Mouse (Mus musculus): ENCODE data around the gene Adprh.

- TF ChIP-seq EP300 (optimal IDR thresholded peaks at IDR 0.05), result no peak
- no peak for TF ChIP-seq CTCF (IDR thresholded peaks at IDR 0.05; ENCODE audit: low read depth)
These were observed 10.9 kb downstream of the Adprh start for GRCm38 (mm10) chr16:38441611-38442010.
